Mouse (Mus musculus) large intestine, adult 2 months (tissue): ENCODE results near the gene Nosip. TPM values are rescaled to one million over a fixed set of nuclear protein-coding genes. Genes with fewer than 3 reads are reported as not detected.
A peak's percentile ranks its signal among the peaks of the same experiment; 100 is the strongest.

ENCODE experiments used
- DNase-seq: peaks from one replicate; pipeline ENCODE4 v3.0.0-alpha.2; 2012; ENCODE audit warnings: low read depth, low spot score
- WGBS: fragments of 180-500 bp; shearing (Covaris S2); methylation state at CpG from one replicate; pipeline ENCODE4 v1.1.7; 2018; 5-methylcytosine and 5-hydroxymethylcytosine counted together
- polyA plus RNA-seq: library from polyadenylated mRNA; depleted of rRNA; stranded (reverse); fragments of >200 nt; gene quantifications from 2 replicates; pipeline ENCODE4 v1.2.3, GENCODE M21; 2012

Gene Nosip
- polyA plus RNA-seq, 1 experiment: 52.4 TPM

DNA sequence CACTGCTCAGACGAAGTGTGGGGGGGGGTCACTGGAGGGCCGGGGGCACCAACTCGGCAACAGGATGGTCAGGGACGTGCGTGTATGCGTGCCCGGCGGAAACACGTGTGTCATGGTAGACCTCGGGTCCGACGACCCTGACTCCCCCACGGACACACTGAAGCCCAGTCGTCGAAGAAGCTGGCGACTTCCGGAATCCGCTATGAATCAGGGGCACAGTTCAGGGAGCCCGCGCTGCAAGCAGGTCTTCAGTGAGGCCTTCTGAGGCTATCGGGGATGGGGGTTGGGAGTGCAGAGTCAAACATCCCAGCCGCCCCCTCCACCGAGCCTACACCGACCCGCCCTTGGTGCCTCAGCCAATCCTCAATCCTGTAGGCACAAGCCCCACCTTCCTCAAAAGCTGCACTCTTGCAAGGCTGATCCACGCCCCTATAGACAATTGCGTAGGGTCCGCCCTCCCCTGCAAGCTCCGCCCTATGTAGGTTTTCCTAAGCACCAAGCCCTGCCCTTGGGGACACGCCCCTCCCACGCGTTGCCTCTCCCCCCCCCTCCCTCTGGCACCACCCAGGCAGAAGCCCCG lies 8.2 kb upstream of the Nosip start:
- WGBS: under 1% methylated on average over 33 of the region's 33 CpGs
- DNase-seq: peak; percentile 91

DNA sequence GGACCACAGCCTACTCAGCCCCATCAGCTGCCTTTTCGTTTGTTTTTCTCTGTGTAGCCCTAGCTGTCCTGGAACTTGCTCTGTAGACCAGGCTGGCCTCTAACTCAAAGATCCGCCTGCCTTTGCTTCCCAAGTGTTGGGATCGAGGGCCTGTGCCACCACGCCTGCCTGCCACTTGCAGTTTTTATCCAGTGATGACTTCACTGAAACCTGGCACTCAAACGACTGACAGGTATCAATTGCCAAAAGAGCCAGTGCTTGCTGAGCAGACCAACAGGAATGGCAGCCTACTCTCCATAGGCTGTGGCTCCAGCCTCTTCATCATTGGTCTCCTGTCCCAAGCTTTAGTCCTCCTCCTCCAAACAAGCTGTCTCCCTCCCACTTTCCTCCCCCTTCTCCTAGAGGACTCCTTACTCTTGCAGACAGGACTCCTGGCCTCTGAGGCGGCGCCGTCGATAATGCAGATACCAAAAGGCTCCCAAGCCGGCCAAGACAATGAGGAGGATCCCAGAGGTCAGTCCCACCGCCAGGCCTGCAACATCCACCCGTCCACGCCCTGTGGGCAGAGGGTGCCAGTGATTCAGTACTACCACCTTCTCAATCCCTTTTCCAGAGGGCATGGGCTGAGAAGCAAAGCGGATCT lies 5.8 kb upstream of the Nosip start:
- DNase-seq: no peak
- 80% methylated on average over 14 of the region's 14 CpGs for WGBS

DNA sequence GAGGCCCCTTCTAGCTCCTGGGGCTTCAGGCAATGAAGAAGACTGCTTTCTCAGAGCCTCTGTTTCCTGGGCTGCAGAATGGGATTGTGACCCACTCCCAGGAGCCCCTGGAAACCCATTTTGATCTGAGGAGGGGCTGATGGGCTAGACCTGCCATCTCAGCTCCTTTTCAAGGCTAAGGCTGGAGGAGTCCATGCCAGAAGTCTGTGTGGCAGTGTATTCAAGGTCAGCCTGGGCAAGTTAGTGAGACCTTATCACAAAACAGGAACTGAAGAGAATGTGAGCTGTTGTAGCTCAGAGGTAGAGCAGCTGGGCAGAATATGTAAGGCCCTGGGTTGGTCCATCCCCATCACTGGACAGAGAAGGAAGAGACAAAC lies 5.3 kb upstream of the Nosip start:
- no peak for DNase-seq

DNA sequence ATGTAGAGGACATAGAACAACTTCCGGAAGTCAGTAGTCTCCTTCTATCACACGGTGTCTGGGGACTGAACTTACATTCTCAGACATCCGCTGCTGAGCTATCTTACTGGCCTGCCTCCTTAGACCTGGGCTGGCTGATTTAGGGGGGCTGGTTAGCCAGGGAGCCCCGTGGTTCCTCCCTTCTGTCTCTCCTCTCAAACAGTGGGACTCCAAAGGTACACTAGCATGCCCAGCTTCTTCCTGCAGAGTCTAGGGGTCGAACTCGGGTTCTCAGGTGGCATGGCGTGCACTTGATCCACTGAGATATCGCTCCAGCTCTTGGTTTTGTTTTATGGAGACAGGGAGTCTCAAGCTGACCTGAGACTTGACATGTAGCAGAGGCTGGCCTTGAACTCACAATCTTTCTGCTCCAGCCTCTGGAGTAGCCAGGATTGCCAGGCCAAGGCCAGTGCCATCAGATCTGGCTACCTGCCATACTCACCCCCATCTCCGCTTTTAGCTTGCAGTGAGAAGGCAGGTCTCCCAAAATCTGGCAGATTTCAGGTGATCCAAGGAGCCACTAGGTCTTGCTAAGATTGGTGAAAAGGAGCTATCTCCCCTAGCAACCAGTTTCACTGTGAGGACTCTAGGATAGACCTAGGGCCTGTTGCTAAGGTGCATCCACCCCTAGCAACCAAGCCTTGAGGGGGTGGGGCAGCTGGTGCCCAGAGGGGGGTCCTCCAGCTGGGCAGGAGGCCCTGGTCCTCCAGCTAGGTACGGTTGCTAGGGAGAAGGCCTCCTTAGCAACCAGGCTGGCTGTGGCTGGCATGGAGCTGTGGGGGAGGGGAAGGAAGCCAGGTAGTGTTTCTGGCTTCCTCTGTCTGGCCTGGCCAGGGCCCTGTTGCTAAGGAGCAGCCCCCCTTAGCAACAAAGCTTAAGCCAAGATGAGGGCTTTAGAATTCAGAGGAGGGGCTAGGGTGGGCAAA lies 3.3 kb upstream of the Nosip start:
- WGBS: 89% methylated on average over 10 of the region's 10 CpGs
- DNase-seq: no peak

DNA sequence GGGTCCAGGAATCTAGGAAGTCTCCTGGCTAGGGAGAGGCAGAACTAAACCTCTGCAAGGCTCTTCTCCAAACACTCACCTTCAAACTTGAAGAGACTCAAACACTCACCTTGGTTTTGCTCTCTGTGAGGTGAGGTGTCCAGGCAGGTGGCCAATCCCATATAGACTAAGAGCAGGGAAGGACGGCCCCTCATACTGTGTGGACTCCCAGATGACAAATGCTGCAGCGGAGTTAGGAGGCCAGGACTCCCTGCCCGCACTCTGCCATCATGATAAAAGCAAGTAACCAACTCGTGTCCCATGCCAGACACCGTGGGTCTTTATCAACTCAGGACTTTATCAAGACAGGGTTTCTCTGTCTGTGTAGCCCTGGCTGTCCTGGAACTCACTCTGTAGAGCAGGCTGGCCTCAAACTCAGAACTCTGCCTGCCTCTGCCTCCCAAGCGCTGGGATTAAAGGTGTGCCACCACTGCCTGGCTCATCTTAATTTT lies 1.6 kb upstream of the Nosip start:
- DNase-seq: no peak
- WGBS: 86% methylated on average over 6 of the region's 6 CpGs

DNA sequence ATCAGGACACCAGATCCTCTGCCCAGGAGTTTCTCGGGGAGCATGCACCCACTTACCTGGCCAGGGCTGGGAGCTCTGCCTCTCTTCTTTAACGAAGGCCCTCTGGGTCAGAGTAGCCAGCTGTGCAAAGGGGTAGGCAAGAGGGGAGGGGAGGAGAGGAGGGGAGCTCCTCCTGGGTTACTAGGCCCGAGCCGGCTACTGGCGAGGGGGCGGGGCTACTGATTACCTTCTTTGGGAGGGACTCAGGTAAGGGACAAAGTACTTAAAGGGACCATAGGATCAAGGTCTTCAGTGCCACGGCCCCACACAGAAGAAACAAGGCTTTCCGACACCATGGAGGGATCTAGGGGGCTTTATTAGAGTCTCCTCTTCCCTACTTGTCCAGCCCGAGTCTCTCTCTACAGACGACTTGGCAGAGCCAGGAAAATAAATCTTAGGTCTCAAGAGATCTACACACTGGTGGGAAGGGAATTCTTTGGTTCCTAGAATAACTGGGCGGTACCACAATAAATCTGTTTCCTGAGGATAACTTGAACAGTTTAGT lies 625 bp upstream of the Nosip start:
- DNase-seq: no peak
- WGBS: 7% methylated on average over 11 of the region's 11 CpGs

DNA sequence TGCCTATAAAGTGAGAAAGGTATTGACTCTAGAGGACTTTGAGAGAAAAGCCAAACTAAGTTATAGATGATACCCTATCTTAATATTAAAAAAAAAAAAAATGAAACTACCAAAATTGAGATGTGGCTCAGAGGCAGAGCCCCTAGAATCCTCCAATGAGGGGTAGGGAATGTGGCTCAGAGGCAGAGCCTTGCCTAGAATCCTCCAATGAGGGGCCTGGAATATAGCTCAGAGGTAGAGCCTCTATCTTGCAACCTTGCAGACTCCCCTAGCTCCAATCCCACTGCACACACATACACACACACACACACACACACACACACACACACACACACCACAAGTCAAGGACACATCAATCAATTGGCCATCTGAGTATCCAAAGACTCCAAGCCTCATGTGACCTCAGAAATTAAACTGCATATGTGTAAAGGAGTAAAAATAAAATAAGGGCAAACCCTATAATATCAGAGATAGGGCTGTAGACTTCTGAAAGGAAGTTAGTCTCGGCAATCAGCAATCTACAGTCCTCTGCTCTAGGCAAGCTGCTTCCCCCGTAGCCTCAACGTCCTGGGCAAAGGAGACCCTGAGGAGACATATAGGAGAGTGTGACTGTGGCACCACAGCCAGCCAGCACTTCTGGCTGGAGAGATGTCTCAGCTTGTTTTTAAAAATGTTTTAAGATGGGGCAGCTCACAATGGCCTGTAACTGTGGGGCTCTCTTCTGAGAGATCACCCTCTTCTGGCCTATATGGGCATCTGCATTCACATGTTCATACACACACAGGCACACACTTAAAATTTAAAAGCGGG lies 5.2 kb downstream of the Nosip start:
- no peak for DNase-seq
- 89% methylated on average over 4 of the region's 4 CpGs for WGBS

DNA sequence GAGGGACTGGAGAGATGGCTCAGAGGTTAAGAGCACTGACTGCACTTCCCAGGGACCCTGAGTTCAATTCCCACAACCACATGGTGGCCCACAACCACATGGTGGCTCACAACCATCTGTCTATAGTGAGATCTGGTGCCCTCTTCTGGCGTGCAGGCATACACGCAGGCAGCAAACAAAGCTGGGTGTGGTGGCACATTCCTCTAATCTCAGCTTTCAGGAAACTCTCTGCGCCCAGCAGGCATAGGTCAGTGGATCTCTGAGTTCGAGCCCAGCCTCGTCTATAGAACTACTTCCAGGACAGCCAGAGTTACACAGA lies 5.7 kb downstream of the Nosip start:
- DNase-seq: no peak
- 12% methylated on average over 5 of the region's 5 CpGs for WGBS

DNA sequence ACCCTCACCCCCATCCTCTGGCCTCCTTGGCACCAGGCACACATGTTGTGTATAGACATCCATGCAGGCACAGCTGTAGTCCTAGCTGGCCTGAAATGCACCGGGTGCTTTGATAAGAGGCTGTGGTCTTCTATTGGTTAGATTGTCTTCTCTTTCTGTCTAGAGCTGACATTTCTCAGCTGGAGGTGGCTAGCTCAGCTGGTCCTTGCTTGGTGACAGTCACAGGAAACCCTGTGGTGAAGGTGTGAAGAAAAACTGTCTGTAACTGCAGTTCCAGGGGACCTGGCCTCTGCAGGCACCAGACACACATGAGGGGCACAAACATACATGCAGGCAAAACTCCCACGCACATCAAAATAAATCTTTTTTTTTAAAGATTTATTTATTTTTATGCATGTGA lies 7.4 kb downstream of the Nosip start:
- no peak for DNase-seq
- 89% methylated on average over 2 of the region's 2 CpGs for WGBS

DNA sequence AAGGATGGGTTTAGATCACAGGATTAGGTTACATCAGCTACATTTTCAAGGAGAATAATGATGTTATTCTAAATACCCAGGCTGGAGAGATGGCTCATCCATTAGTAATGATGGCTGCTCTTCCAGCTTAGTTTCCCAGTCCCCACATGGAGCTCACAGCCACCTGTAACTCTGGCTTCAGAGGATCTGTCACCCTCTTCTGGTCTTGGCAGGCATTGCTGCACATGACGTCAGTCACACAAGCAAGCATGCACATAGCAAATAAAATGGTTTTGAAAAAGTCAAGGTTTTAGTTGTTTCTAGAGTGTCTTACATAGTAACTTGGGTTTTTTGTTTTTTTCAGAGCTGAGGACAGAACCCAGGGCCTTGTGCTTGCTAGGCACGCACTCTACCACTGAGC lies 10.0 kb downstream of the Nosip start:
- WGBS: 73% methylated on average over 2 of the region's 2 CpGs

DNA sequence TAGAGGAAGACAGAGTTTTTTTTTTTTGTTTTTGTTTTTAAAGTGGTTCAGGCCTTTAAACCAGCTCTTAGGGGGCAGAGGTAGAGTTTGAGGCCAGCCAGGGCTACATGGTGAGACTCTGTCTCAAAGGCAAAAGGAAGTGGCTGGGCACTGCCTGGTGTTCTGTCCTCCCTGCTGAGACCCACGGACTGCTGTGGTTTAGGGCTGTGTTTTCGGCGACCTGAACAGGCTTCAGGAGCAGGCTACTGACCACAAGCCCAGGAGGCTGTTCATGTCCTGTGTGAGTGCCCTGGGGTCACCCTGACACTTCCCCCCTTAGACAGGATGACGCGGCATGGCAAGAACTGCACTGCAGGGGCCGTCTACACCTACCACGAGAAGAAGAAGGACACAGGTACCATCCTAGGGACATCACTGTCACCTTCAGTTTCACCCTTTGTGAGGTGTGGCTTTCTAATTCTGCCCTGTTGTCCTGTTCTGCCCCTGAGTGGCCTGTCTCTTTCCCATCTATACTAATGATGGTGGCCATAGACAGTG lies 11.0 kb downstream of the Nosip start:
- no peak for DNase-seq
- WGBS: 76% methylated on average over 7 of the region's 7 CpGs

More for the DNA sequence above, 10.0 kb downstream of the Nosip start:
- no peak for DNase-seq

DNA sequence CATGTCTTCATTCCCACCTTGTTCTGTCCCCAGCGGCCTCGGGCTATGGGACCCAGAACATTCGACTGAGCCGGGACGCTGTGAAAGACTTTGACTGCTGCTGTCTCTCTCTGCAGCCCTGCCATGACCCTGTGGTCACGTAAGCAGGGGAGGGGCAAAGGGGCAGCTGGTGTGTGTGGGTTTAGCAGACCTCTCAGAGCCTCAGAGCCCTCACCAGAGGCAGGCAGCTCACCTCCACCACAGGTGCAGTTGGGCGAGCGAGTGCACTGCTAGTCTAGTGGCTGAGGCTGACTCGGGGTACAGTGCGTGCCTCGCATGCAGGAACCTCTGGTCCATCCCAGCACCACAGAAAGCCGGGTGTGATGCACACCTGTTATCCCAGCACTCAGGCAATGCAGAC lies 11.7 kb downstream of the Nosip start:
- DNase-seq: no peak
- 90% methylated on average over 12 of the region's 12 CpGs for WGBS

DNA sequence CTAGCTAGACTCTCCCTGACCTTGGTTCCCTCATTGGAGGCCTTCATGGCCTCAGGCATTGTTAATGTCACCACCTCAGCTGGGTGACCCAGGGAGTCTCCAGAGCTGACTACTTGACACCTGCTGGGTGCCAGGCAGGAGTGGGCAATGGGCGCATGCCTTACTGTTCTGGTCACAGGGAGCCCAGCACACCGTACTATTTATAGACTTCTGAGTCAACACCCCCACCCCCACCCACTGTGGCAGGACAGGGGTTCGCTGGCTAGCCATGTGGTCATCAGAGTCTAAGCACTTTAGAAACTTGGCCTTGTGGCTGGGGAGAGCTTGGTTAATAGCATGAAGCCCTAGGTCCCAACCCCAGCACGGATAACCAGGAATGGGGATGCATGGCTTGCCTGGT lies 13.2 kb downstream of the Nosip start:
- DNase-seq: no peak
- 72% methylated on average over 4 of the region's 4 CpGs for WGBS

DNA sequence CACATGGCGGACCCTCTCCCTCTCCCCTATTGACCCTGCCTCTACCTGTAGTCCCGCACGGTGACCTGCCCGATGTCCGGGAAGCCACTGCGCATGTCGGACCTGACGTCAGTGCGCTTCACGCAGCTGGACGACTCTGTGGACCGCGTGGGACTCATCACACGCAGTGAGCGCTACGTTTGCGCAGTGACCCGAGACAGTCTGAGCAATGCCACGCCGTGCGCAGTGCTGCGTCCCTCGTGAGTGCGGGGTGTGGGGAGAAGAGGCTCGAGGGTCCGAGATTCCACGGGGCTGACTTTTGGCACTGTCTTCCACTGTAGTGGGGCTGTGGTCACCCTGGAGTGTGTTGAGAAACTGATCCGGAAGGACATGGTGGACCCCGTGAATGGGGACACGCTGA lies 14.3 kb downstream of the Nosip start:
- 91% methylated on average over 30 of the region's 30 CpGs for WGBS

DNA sequence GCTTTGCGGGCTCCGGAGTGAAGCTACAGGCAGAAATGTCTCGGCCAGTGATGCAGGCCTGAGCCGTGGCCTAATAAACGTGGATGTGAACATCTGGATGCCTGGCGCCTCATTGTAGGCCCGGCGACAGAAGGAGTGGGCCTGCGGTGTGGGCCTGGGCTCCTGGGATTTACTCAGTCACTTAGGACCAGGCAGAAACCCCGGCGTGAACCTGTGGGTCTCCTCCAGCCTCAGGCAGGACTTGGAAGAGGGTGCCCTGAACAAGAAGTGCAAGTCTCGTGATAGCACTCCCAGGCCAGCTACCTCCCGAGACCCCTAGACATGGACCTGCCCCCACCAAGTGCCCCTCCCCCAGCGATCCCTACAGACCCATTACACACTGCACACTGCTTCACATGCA lies 15.1 kb downstream of the Nosip start:
- WGBS: 83% methylated on average over 14 of the region's 14 CpGs
- no peak for DNase-seq

More for the DNA sequence above, 14.3 kb downstream of the Nosip start:
- DNase-seq: no peak

DNA sequence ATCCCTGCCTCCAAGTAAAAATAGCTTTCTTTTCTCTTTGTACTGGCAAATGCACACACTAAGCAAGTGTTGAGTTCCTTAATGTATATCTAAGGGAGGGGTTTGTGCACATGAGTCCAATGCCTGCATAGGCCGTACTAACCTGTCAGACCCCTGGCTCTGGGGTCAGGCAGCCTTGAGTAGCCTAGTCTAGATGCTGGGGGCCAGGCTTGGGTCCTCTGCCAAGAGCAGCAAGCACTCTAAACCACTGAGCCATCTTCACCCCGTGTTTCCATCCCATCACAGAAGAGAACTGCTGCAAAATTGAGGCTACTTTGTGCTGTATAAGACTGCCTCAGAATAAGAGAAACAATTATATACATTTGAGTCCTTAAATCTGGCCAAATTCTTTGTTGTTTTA lies 15.6 kb downstream of the Nosip start:
- DNase-seq: no peak
- WGBS: 93% methylated on average over 2 of the region's 2 CpGs

DNA sequence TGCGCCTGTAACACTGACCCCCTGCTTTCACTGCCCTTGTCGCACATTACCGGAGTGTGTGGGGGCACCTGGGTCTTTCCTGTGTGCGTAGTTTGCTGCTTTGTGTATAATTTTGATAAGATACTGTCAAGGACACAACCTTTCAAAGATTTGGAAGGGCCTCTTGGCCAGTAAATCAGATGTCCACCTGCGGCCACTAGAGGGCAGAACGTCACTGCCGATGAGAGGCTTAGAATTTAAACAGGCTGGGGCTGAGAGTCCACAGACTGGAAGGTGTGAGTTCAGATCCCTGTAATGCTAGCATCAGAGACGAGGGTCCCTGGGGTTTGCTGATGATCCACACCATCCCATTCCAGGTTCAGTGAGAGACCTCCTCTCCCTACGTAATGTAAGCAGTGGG lies 16.3 kb downstream of the Nosip start:
- WGBS: 30% methylated on average over 9 of the region's 9 CpGs
- DNase-seq: no peak

DNA sequence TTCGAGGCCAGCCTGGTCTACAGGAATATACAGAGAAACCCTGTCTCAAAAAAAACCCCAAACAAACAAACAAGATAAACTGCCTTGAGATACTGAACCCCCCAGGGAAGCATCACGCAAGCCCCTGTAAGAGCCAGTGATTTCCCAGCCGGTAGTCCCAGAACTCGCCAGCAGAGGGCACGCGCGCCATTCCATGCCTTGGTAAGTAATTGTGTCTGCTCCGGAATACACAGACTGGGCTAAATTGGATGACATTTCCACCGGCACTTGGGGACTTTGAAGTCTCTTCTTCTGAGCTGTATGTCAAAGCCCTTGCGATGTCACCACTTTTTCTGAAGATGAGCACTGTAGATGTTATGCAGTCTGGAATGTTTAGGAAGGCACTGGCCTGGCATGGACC lies 17.6 kb downstream of the Nosip start:
- under 1% methylated on average over 10 of the region's 10 CpGs for WGBS
- DNase-seq: peak; percentile 67

DNA sequence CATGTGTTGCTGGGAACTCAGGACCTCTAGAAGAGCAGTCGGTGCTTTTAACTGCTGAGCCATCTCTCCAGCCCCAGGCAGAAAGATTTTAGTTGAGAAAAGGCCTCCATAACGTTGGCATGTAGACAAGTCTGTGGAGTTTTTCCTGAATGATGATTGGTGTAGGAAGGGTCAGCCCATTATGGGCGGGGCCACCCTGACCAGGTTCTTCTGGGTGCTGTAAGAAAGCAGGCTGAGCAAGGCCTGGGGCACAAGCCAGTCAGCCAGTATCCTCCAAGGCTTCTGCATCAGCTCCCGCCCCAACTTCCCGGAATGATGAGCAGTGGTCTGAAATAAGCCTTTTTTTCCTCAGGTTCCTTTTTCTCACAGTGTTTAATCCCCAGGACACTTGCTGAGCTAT lies 18.8 kb downstream of the Nosip start:
- 63% methylated on average over 5 of the region's 5 CpGs for whole genome bisulfite sequencing
- no peak for DNase-seq
